Mouse (Mus musculus): ENCODE measurements around the gene Stxbp2. TPM values are rescaled to one million over a fixed set of nuclear protein-coding genes. Genes with fewer than 3 reads are reported as not detected.
A peak's percentile ranks its signal among the peaks of the same experiment; 100 is the strongest.

Stxbp2 gene
- polyA plus RNA-seq, 1 experiment from 2014 or later, result 24.5 TPM

DNA sequence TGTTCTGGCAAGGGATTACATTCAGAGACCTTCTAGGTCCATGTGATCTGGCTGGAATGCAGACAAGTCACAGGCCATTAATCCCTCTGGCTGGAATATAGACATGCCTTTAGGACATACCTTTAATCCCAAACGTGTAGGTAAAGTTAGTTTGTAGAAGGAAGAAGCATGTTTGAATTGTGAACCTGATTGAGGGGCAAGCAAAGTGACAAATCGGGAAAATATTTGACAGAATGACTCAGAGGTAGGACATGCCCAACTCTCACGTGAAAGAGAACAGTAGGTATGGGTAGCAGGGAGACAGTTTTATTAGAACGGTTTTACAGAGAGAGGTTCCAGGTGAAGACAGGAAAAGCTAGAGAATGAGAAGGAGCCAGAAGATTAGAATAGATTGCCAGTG lies 16.8 kb downstream of the Stxbp2 start:
- no peak overlapping the region for H3K4me2 ChIP-seq (replicated peaks)
- WGBS, result 85% methylated on average over 4 of the region's 4 CpGs
- no peaks in the 10 kb centered on the region for H3K4me1 ChIP-seq
- H3K4me3 ChIP-seq, result no peak overlapping the region
- ATAC-seq (ENCODE audit: low FRiP score, low read depth), result no peak
- H3K27me3 ChIP-seq (replicated peaks), result 0 out of 2 replicates have a peak, but pooled peaks cover 2% of the 10 kb centered on the region
- H3K36me3 ChIP-seq, result no peaks in the 10 kb centered on the region
- H3K9me3 ChIP-seq, result no peaks in the 10 kb centered on the region
- no peak overlapping the region for H3K27ac ChIP-seq
- no peak overlapping the region for H3K9ac ChIP-seq

DNA sequence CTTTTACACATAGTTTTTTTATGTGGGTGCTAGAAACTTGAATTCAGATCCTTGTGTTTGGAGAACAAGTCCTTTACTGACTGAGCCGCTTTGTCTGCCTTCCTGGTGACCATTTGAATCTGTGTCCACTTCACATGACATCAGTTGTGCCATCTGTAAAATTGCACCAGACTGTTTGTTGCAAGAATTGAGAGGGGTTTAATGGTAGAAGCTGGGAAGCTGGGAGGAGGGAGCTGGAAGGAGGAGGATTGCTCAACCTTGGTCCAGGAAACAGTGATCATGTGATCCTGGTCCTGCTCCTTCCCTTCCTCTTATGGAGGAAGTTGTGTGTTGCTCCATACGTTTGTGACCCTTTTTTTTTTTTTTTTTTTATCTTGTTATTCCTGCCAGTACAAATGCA lies 17.5 kb downstream of the Stxbp2 start:
- WGBS, result 70% methylated on average over 2 of the region's 2 CpGs

DNA sequence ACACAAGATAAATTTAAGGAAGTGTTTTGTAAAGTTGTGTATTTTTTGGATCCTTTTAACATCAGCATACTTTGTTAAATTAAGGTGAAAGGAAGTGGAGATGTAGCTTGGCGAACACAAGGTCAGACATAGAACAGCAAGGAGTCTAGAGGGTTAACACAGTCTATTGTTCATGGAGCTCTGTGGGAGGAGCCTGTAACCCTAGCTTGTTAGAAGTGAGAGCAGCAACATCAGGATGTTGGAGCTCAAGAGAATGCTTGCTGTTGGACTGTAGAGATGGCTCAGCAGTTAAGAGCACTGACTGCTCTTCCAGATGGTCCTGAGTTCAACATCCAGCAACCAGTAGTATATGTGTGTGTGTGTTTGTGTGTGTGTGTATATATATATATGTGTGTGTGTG lies 18.2 kb downstream of the Stxbp2 start:
- ATAC-seq (ENCODE audit: low FRiP score, low read depth), result no peak
- 0 out of 2 replicates have a peak, but pooled peaks cover 2% of the 10 kb centered on the region for H3K27me3 ChIP-seq (replicated peaks)
- H3K9me3 ChIP-seq, result no peaks in the 10 kb centered on the region

More for the DNA sequence above, 17.5 kb downstream of the Stxbp2 start:
- Histone ChIP-seq H3K4me2 (replicated peaks) (no peak overlapping the region), H3K27ac (no peak overlapping the region), H3K36me3 (no peaks in the 10 kb centered on the region), H3K4me3 (no peak overlapping the region), H3K9me3 (no peaks in the 10 kb centered on the region), H3K27me3 (replicated peaks) (0 out of 2 replicates have a peak, but pooled peaks cover 2% of the 10 kb centered on the region), H3K4me1 (no peaks in the 10 kb centered on the region), H3K9ac (no peak overlapping the region)
- ATAC-seq (ENCODE audit: low FRiP score, low read depth), result no peak

DNA sequence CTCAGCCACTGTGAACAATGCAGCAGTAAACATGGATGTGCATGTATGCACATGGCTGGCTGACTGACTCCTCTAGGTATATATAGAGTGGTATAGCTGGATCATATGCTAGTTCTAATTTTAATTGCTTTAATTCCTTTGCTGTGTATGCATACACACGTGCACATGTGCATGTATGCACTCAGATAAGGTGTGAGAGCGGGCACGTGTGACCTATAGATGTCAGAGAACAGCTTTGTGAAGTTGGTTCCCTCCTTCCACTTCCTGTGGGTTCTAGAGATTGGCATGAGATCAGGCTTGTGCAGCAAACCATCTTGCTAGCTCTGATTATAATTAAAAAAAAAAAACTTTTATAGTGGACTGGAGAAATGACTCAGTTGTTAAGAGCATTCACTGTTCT lies 22.1 kb downstream of the Stxbp2 start:
- no peak for ATAC-seq (ENCODE audit: low FRiP score, low read depth)
- Histone ChIP-seq H3K9ac (no peak overlapping the region), H3K4me1 (peaks cover 6% of the 10 kb centered on the region), H3K9me3 (no peaks in the 10 kb centered on the region), H3K36me3 (no peaks in the 10 kb centered on the region), H3K4me2 (replicated peaks) (no peak overlapping the region), H3K27ac (no peak overlapping the region), H3K27me3 (replicated peaks) (no peaks in the 10 kb centered on the region), H3K4me3 (no peak overlapping the region)
- WGBS, result 68% methylated on average over 3 of the region's 3 CpGs

More for the DNA sequence above, 18.2 kb downstream of the Stxbp2 start:
- Histone ChIP-seq H3K9ac (no peak overlapping the region), H3K4me2 (replicated peaks) (no peak overlapping the region), H3K4me1 (no peaks in the 10 kb centered on the region), H3K36me3 (no peaks in the 10 kb centered on the region), H3K27ac (no peak overlapping the region), H3K4me3 (no peak overlapping the region)
- WGBS, result 36% methylated on average over 1 of the region's 1 CpGs

DNA sequence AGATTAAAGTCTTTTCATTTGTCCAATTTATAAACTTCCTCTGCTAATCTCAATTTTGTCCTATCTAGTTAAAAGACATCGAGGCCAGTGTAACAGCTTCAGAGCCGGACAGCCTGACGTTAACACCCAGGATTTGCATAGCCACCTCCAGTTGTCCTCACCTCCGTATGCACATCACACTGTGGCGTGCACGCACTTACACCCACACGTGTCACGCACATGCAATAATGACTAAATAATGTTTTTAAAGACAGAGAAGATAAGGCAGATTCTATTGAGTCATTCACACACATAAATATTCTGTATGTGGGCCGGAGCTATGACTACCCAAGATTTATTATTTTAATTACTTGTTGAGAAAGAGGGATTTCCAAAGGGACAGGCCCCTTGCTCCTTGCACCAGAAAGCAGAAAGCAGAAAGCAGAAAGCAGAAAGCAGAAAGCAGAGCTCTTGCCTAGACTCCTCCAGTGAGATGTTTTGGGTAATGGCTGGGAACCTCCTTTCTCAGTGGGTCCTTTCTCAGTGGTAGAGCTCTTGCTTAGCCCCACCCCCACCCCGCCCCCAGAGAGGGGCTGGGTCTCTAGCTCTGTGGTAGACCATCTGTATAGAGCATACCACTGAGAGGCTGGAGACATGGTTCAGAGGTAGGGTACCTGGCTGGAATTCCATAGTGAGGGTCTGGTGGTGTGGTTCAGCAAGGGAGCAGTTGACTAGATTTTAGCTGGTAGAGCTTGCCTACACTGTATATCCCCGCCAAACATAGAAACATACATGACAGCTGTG lies 24.2 kb downstream of the Stxbp2 start:
- Histone ChIP-seq H3K4me2 (replicated peaks) (no peak overlapping the region), H3K27ac (no peak overlapping the region), H3K36me3 (no peaks in the 10 kb centered on the region), H3K9ac (no peak overlapping the region), H3K4me3 (no peak overlapping the region), H3K27me3 (replicated peaks) (no peaks in the 10 kb centered on the region), H3K9me3 (no peaks in the 10 kb centered on the region), H3K4me1 (peaks cover 6% of the 10 kb centered on the region)
- ATAC-seq (ENCODE audit: low FRiP score, low read depth), result no peak
- 72% methylated on average over 11 of the region's 11 CpGs for WGBS

DNA sequence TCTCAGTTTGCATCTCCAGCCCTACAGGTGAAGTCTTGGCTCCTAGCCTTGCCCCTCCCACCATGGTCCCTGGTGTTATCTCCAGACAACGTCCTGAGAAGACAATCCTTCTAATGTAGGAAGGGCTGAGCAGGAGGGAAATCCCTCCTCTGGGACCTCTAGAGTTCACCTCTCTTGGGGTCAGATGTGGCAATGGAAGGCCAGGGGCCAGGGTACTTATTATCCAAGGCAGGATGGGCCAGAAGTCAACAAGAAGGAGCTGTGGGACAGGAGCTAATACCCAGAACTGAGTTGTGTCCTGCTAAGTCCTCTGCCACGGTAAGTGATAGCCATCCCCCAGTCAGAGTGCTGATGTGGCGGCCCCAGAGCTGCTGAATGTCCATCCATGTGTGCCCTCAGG lies 24.8 kb downstream of the Stxbp2 start, which contains the start of gene Retn:
TSS of gene Retn (plus strand) at position 245 of the 400 bp plus-strand sequence.
- ATAC-seq (ENCODE audit: low FRiP score, low read depth), result no peak
- H3K27me3 ChIP-seq (replicated peaks), result no peaks in the 10 kb centered on the region
- H3K4me1 ChIP-seq, result peaks cover 6% of the 10 kb centered on the region
- H3K9ac ChIP-seq, result no peak within 1 kb of the TSS
- no peaks in the 10 kb centered on the region for H3K9me3 ChIP-seq
- H3K27ac ChIP-seq, result no peak within 1 kb of the TSS
- no peak within 1 kb of the TSS for H3K4me2 ChIP-seq (replicated peaks)
- no peak within 1 kb of the TSS for H3K4me3 ChIP-seq
- no peaks in the 10 kb centered on the region for H3K36me3 ChIP-seq
- 71% methylated on average over 3 of the region's 3 CpGs for WGBS

DNA sequence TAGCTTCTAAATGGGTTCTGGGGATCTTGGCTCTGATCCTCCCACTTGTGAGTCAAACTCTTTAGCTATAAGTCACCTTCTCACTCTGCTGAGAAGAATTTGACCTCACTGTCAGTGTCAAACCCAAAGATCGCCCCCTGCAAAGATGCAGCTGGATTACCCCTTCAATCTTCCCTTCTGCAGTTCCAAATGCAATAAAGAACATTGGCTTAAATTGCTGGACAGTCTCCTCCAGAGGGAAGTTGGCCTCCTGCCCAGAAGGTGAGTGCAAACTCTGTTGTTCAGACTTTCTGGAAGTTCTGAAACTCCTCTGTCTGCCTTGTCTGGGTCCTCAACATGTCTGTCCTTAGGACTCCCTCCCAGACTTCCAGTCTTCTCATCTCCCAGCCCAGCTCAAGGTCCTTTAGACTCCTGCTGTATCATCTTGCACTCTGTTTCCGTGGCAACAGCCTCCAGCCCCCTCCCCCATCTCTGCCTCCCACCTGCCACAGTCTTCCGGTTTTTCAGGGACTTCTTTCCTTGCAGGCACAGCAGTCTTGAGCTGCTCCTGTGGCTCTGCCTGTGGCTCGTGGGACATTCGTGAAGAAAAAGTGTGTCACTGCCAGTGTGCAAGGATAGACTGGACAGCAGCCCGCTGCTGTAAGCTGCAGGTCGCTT lies 26.1 kb downstream of the Stxbp2 start:
- H3K4me2 ChIP-seq (replicated peaks), result peak overlapping the region; percentile 16
- 22% methylated on average over 7 of the region's 7 CpGs for WGBS

DNA sequence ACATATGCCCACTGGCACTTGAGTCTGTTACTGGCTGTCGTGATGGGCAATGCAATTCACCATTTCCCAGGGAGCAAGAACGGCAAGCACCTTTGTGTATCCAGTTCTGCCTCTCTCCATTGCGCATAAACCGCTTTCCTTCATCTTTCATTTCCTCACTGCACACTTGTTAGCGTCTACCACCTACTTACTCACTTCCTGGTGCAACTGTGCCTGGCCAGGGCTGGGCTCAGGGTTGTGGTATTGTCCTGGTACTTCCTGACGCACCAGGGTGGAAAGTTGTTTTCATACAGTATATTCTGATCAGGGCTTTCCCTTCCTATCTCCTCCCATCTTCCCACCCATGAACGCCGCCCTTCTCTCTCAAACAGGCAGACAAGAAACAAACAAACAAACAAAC lies 30.1 kb downstream of the Stxbp2 start:
- Histone ChIP-seq H3K27me3 (replicated peaks) (no peaks in the 10 kb centered on the region), H3K9me3 (no peaks in the 10 kb centered on the region), H3K36me3 (no peaks in the 10 kb centered on the region), H3K9ac (no peak overlapping the region), H3K4me2 (replicated peaks) (no peak overlapping the region), H3K4me3 (no peak overlapping the region), H3K4me1 (peaks cover 6% of the 10 kb centered on the region), H3K27ac (no peak overlapping the region)
- no peak for ATAC-seq (ENCODE audit: low FRiP score, low read depth)
- WGBS, result 81% methylated on average over 8 of the region's 8 CpGs

More for the DNA sequence above, 26.1 kb downstream of the Stxbp2 start:
- ATAC-seq (ENCODE audit: low FRiP score, low read depth), result peak; percentile 45; the same call in 1 of the 2 replicates
- H3K27me3 ChIP-seq (replicated peaks), result no peaks in the 10 kb centered on the region
- H3K36me3 ChIP-seq, result no peaks in the 10 kb centered on the region
- H3K4me3 ChIP-seq, result no peak overlapping the region
- no peak overlapping the region for H3K27ac ChIP-seq
- H3K4me1 ChIP-seq, result peaks cover 6% of the 10 kb centered on the region
- H3K9me3 ChIP-seq, result no peaks in the 10 kb centered on the region
- H3K9ac ChIP-seq, result 0 out of 2 replicates have a peak overlapping the region, but pooled peaks have one; percentile 13

DNA sequence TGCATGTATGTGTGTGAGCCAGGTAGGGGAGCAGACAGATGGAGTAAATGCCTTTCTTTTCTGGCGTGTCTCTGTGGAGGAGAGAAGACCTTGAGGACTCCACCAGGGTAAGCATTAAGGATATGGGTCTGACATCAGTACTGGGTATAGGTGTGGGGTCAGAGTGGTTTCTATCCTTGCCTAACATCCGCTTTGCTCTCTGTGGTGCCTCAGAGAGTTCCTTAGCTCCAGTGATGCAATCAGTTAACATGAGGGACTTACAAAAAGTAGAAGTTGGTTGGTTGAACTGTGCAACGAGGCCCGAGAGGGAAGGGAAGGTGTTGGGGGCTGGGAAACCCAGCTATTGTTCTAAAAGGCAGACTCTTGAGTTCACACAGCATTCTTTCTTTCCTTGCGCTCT lies 33.6 kb downstream of the Stxbp2 start:
- Histone ChIP-seq H3K9me3 (no peaks in the 10 kb centered on the region), H3K36me3 (no peaks in the 10 kb centered on the region), H3K27me3 (replicated peaks) (no peaks in the 10 kb centered on the region), H3K4me3 (no peak overlapping the region), H3K27ac (no peak overlapping the region), H3K9ac (no peak overlapping the region), H3K4me2 (replicated peaks) (no peak overlapping the region), H3K4me1 (no peaks in the 10 kb centered on the region)
- no peak for ATAC-seq (ENCODE audit: low FRiP score, low read depth)
- 69% methylated on average over 5 of the region's 5 CpGs for WGBS

DNA sequence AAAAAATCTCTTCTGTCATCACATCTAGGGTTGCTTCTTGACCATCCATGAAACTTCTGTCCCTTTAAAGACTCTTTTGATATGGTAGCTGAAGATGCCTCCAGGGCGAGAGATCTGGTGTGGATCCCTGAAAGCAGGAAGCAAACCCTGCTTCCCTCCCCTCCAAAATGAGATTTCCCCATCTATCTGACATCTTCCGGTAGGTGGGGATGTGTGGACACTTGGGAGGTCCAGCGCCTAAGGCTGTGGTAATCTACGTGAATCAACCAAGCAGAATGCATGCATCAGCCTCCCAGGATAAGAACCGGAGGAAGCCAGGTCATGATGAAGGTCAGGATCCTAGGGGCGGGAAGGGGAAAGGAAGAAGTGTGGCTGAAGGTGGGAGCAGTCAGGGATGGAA lies 34.8 kb downstream of the Stxbp2 start, which contains the start of gene Mcemp1:
TSS of gene Mcemp1 (plus strand) at position 248 of the 400 bp plus-strand sequence.
- Histone ChIP-seq H3K36me3 (no peaks in the 10 kb centered on the region), H3K4me3 (no peak within 1 kb of the TSS), H3K4me1 (no peaks in the 10 kb centered on the region), H3K9ac (no peak within 1 kb of the TSS), H3K27me3 (replicated peaks) (no peaks in the 10 kb centered on the region), H3K4me2 (replicated peaks) (no peak within 1 kb of the TSS), H3K9me3 (no peaks in the 10 kb centered on the region), H3K27ac (no peak within 1 kb of the TSS)
- no peak for ATAC-seq (ENCODE audit: low FRiP score, low read depth)
- WGBS, result 85% methylated on average over 6 of the region's 6 CpGs

DNA sequence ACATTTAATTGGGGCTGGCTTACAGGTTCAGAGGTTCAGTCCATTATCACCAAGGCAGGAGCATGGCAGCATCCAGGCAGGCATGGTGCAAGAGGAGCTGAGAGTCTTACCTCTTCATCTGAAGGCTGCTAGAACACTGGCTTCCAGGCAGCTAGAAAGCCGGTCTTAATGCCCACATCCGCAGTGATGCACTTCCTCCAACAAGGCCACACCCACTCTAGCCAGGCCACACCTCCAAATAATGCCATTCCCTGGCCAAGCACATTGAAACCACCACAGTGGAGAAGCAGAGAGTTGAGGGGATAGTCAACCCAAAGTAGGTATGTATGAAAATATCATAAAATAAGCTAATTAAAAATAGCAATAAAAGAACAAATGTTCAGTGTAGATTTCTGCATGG lies 39.6 kb downstream of the Stxbp2 start:
- Histone ChIP-seq H3K36me3 (no peaks in the 10 kb centered on the region), H3K27ac (no peak overlapping the region), H3K9ac (no peak overlapping the region), H3K4me1 (no peaks in the 10 kb centered on the region), H3K4me2 (replicated peaks) (no peak overlapping the region), H3K4me3 (no peak overlapping the region), H3K27me3 (replicated peaks) (no peaks in the 10 kb centered on the region), H3K9me3 (no peaks in the 10 kb centered on the region)
- ATAC-seq (ENCODE audit: low FRiP score, low read depth), result no peak
- WGBS, result 86% methylated on average over 2 of the region's 2 CpGs

DNA sequence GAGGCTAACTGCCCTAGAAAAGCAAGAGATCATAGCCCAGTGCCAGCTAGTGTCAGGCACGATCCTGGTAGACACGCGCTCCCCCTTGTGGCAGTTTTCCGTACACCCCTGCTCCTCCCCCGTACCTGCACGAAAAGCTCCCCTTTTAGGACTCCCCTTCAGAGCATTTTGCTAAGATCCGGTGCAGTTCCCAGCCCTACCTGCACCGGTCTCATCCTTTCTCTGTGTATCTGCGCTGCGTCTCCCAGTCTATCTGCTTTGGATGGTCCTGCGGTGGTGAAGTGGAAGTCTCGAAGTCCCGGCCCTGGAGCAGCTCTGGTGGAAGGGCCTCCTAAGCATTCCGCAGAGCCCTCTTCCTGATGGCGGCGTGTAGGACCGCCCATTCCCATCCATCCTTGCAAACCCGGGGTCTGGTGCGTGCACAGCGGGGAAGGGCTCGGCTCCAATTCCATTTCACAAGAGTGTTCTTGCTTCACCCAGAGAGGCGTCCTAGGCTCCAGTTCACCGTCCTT lies 41.3 kb downstream of the Stxbp2 start, which contains the start of gene Fcor:
TSS of gene Fcor (minus strand) at position 383 of the 512 bp plus-strand sequence.
- WGBS, result under 1% methylated on average over 23 of the region's 23 CpGs
- Histone ChIP-seq H3K36me3 (no peaks in the 10 kb centered on the region), H3K4me3 (peak within 1 kb of the TSS; percentile 43), H3K9me3 (no peaks in the 10 kb centered on the region), H3K9ac (peak within 1 kb of the TSS; percentile 59), H3K4me1 (no peaks in the 10 kb centered on the region), H3K4me2 (replicated peaks) (peak within 1 kb of the TSS; percentile 62), H3K27me3 (replicated peaks) (no peaks in the 10 kb centered on the region), H3K27ac (0 out of 2 replicates have a peak within 1 kb of the TSS, but pooled peaks have one; percentile 6)
- peak; percentile 80 for ATAC-seq (ENCODE audit: low FRiP score, low read depth)
